Mouse (Mus musculus): Measurements from ENCODE around the gene Plod1.
"Not testable (repeated sequence)": the region's sequence is repeated elsewhere in the genome, so short reads cannot be mapped to it uniquely, and the experiment has no call there.

Plod1 gene

DNA sequence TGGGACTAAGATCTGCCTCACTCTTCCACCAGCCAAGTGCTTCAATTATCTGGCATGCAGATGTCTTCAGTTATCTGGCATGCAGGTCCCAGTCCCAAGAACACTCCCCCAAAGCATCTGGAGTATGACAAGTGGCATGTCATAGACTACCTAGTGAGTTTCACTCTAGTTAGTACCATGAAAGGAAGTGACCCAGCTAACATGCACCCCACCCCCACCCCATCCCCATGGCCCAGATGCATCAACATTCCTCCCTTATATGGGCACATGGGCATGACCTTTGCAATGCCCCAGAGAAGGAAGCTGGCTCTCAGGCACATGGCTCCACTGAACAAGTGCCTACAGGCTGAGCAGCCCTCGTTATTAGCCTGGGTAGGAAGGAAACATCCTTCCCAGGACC lies 40.2 kb downstream of the Plod1 start:
- no peak for ATAC-seq (ENCODE audit: low TSS enrichment)

DNA sequence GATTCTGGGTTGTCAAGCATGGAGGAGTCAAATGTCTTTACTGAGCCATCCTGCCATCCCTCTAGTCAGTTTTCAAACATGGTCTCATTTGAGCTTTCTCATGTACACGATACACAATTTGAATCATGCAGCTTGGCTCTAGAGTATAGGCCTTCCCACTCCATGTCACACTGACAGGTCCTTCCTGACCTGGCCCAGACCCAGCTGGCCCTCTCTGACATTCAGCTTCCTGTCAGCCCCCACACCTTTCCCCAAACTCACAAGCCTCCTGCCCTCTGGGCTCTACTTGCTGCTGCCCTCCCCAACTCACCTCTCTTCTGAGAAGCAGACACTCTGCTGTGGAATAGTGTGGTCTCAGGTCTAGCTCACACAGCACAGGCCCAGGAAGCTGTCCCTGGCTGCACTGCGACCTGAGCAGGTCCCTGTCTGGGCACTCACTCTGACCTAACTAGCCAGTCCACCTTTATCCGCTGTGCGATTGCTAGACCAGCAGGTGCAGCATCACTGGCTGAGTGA lies 40.7 kb downstream of the Plod1 start:
- no peak for ATAC-seq (ENCODE audit: low TSS enrichment)

DNA sequence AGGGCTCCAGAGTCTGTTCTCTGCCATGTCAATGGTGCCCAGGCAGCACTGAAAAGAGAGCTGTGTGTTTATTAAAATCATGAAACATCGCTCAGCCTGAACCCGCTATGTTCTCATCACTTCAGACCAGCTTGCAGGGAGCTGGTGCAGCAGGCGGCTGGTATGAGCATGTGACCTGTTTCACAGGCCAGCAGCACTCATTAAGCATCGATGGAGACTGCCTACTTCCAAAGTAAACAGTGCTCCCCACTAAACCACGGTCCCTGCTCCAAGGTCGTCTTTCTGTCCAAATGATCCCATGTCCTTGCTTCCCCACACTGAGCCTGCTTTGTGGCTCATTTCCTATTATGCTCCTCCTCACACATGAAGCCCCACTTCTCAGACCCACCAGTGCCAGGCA lies 46.2 kb downstream of the Plod1 start:
- peak; percentile 52; the same call in 1 of the 2 replicates for ATAC-seq (ENCODE audit: low TSS enrichment)

DNA sequence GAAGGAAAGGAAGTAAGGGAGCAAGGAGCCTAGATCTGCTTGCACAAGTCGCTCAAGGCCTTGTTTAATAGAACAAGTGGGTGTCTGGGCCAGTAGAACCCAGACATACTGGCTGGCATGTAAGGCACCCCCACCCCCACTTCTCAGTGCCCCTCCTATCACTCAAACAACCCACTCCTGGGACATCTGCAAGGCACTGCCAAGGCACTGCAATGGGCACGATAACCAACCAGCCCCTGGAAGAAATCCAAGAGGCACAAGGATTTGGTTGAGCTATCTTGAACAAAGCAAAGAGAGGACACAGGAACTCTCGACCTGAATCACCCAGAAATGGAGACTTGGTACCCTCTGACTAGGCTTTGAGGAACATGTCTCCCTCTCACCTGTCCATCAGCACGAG lies 48.3 kb downstream of the Plod1 start:
- ATAC-seq (ENCODE audit: low TSS enrichment): no peak

DNA sequence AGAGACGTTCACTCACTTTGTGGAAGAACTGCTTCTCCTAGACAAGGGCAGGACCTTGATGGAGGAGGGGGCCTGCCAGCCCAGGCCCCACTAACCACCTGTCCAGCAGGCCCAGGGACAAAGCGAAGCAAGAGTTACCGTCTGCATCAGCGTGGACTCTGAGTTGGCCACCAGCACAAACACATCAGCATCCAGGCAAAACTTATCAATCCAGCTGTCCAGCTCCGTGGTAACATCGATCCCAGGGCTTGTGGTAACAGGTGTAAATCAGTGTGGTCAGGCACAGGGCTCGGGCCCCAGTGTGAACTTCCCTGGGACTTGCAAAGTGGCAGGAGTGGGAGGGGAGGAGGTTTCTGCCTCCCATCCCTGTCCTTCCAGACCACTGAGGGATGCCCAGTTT lies 49.3 kb downstream of the Plod1 start:
- no peak for ATAC-seq (ENCODE audit: low TSS enrichment)

DNA sequence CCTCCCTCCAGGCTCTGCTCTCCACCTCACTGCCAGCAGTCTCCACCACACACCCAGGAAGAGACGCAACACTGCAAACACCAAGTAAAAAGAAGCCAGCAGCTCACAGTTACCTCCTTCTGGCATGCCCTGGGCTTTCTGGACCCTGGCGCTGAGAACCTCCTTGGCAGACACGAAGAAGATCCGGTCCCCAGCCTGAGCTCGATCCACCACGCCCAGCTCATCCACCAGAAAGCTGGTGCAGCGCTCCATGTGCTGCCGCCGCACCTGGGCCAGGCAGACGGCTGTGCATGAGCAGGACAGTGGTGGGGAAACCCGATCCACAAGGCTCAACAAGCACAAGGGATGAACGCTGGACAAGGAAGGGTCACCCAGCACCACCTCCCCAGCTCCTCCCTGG lies 50.4 kb downstream of the Plod1 start:
- ATAC-seq (ENCODE audit: low TSS enrichment): no peak

DNA sequence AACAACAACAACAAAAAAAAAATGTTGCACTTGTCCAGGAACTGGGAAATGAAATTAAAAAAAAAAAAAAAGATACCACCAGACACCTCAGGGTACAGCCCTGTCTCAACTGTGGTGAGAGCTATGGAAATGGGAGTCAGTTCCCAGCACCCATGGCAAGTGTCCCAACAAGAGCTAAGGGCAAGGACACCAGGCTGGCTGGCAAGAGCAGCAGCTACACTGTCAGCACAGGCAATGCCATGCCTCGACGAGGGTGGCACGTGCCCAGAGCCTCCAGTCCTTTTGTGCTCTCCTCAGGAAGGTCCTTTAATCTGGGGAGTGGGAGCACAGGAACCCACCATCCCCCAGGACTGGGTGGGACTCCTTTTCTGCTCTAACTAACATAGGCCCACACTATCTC lies 52.4 kb downstream of the Plod1 start:
- no peak for ATAC-seq (ENCODE audit: low TSS enrichment)

DNA sequence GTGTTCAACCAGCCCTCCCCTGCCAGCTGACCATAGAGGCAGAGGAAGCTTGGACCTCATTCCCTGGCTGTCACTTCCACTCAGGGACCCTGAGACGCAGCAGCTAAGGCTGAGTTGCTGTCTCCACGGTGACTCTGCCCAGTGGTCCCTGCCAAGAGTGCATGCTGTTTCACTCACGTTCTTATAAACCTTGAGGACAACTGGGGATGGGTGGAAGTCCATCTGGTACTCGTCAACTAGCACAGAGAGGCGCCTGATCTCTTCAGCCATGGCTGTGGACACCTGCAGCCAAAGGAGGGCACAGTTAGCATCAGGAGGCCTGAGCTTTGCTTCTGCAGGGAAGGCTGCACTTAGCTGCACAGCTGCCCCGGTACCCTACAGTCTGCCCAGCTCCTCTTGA lies 53.5 kb downstream of the Plod1 start:
- no peak for ATAC-seq (ENCODE audit: low TSS enrichment)

DNA sequence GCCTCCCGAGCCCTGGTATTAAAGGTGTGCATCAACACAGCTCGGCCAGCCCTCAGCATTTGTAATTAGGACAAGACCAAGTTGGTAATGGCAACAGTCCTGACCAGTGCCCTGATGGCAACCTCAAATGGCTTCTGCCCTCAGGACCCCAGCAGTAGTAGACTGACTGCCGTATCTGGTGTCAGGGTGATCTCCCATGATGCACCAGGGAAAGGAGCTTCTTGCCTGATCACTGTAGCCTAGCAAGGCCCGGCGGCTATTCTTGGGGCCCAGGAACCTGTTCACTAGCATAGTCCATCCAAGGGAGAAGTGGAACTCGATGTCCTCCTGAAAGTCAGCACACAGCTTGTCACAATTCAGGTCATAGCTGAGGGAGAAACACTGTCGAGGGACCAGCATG lies 54.8 kb downstream of the Plod1 start:
- ATAC-seq (ENCODE audit: low TSS enrichment): no peak

DNA sequence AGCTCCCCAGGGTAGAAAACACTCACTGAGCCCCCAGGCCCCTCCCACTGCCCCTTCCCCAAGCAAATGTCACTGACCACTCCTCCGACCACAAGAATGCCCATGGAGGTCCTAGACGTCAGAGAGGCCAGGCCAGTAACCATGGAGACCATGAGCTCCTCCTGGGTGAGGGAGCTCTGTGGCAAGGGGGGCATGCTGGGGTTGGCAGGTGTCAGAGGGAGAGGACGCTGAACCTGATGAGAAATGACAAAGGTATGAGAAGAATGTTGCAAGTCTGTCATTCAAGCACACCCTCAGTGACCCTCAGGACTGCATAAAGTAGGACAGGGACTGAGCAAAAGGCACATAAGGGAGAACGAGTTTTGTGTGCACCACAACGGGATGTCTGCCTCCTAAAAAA lies 56.7 kb downstream of the Plod1 start:
- ATAC-seq (ENCODE audit: low TSS enrichment): no peak

DNA sequence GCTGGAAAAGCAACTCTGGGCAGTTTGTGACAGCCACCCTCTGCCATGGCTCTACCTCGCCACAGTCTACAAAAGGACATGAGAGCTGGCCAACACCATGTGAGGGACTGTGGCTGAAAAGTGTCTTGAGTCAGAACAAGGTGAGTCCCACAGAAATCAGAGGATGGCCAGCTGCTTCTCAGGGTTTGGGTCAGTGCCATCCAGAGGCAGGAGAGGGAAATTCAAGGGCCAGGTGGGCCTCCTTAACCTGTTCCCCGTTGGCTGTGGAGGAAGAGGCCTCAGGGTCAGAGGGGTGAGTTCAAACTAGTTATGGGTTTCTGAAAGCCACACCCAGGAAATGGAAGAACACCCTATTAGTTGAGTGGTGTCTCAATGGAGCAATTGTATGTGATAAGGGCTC lies 57.1 kb downstream of the Plod1 start:
- ATAC-seq (ENCODE audit: low TSS enrichment): no peak

DNA sequence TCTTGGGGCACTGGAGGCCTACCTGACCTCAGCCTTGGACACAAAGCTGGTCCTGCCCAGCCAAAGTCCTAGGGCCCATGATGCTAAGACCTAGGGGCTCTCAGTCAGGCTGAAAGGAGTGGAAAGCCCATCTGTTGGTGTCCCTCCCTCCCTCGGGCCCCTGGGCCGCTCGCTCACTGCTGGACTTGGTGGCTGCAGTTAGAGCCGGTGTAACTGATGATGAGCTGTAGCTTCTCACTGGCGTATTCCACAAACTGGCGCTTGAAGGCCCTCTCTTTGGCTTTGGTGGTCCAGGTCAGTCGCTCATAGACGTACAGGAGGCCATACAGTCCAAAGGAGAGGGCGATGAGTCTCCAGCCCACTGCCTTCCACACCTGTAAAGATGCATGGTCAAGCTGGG lies 58.0 kb downstream of the Plod1 start:
- no peak for ATAC-seq (ENCODE audit: low TSS enrichment)

DNA sequence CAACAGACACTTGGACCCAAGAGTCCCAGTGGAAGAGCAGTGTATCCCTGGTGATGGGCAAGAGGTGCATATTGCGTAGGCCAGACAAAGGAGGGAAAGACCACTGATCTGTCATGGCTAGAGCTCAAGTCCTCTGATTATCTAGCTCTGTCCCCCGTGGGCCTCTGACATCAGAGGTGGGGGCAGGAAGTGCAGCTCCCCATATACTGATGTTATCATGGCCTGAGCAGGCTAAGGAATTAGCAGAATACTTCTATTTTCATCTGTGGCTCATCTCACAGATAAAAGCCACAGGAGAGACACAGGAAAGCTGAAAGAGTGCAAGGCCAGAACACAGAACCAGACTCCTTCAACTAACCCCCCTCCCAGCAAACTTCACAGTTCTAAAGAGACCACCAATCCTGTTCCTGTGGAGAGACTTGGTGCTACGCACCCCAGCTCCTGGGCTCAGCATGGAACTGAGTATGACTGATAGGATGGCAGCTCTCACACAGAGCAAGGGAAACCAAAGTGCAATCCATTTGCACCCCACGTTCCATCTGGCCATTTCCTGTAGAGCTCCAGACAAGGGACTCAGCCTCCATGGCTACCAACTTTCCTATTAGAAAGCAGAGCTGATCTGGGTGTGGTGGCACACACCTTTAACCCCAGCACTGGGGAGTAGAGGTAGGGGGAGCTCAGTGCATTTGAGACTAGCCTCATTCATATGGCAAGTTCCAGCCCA lies 60.6 kb downstream of the Plod1 start:
- ATAC-seq (ENCODE audit: low TSS enrichment): no peak

DNA sequence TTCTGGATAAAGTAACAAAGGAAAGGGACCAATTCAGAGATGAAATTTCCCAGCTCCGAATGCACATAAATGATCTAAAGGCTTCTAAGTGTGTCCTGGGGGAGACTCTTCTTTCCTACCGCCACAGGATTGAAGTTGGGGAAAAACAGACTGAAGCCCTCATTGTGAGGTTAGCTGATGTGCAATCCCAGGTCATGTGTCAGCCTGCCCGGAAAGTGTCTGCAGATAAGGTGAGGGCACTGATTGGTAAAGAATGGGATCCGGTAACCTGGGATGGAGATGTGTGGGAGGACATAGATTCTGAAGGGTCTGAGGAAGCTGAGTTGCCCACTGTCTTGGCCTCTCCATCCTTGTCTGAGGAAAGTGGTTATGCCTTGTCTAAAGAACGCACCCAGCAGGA lies 67.3 kb downstream of the Plod1 start:
- no peak for ATAC-seq (ENCODE audit: low TSS enrichment)

DNA sequence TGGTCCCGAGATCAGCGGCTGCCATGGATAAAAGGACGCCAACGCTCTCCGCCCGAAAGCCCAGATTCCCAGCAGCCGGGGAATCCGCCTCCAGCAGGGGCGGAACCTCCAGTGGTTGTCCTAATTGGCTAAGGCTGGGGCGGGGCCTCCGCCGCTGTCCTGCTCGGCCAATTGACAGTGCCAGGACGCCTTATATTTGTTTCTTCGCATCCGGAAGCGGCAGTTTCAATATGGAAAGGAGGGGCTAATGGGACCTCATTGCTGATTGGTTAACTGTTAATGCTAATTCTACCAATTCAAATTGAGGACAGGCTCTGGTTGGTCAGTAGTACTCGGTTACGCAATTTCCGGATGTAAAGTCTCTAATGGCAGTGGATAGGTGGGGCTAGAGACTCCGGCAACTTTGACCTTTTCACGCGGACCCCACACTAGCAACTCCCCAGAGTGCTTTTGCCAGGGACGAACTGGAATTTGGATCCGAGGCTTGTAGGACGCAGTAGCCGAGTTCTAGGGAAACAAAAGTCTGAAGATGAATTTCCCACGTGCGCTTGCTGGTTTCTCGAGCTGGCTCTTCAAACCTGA lies 68.0 kb downstream of the Plod1 start, which contains the start of the genes Miip and Fv1:
Gene Miip (minus strand): TSS at position 367 of the 582 bp plus-strand sequence.
Gene Fv1 (plus strand): TSS at position 530 of the 582 bp plus-strand sequence.
- peak; percentile 97 for ATAC-seq (ENCODE audit: low TSS enrichment)

DNA sequence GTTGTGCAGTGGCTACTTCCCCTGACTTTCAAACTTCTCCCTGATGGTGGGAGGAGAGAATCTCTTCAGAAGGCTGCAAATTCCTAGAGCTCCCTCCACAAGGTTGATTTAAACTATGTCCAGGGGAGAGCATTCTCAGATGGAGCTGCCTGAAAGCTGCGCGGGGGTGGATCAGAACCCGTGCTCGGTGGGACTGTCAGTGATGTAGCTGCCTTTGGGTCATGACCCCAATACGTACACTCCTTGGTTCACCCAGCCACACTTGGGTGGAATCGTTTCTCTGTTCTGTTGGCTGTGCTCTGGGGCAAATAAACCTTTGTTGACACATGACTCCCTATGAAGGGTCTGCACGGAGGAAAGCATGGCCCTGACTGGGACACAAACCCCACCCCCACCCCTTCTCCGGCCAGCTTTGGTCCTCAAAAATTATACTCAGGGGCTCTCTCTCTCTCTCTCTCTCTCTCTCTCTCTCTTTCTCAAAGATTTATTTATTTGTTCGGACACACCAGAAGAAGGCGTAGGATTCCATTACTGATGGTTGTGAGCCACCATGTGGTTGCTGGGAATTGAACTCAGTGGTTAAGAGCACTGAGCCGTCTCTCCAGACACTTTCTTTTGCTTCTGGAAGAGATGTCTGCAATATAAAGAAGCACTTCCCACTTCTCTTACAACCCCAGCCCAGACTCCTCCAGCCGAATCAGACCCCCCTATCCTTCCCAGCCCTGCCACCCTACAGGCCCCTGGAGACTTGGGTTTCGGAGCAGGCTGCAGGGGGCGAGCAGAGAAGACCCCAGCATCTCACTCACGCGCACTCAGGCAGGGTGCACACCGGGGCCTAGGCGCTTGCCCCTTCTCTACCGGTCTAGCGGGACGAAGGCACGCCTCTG lies 68.8 kb downstream of the Plod1 start:
- ATAC-seq (ENCODE audit: low TSS enrichment): no peak; the same call in 1 of the 2 replicates

DNA sequence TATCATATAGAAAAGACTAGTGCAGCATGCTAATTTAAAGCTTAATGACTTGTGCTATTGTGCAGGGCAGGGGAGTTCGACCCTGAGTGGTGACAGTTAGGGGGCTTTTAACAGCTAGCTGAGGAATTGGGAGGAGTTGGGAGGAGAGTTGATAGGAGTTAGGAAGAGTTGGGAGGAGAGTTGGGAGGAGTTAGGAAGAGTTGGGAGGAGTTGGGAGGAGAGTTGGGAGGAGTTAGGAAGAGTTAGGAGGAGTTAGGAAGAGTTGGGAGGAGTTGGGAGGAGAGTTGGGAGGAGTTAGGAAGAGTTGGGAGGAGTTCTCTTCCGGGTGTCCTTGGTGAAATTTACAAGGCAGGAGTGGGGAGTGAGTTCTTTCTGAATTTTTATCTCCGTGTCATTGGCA lies 69.8 kb downstream of the Plod1 start:
- not testable (repeated sequence) for ATAC-seq (ENCODE audit: low TSS enrichment)

DNA sequence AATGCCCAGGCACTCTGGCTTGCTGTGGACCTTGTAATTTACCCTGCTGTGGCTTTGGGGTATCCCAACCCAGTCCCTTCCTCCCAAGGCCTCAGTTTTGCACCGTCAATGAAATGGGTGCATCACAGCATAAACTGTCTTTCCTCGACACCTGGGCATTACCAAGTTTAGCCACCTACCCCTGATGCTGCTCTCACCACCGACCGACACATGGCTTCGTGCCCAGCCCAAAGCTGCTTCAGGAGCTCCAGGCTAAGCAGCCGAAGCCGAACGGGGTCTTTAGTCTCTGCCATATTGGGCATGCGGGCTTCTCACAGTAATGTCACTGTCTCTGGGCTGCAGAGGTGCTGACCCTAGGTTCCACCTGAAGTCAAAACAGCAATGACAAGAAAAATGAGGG lies 70.5 kb downstream of the Plod1 start:
- ATAC-seq (ENCODE audit: low TSS enrichment): no peak

DNA sequence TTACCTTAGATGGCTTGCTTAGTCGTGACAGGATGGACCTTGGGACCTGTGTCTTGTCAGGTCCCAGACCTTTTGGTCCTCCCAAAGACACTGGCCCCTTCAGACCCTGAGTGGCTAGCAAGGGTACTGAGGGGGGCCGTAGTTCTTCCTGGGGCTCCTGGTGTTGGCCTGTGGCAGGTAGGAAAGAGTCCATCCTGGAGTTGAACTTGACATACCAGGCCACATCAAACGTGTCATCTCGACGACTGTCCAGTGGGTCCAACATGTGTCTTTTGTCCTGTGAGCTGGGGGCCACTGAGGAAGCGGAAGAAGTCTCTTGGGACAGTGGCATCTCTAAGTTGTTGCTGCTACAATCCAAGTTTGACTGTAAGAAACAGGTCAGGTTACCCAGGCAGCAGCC lies 70.9 kb downstream of the Plod1 start:
- ATAC-seq (ENCODE audit: low TSS enrichment): no peak

DNA sequence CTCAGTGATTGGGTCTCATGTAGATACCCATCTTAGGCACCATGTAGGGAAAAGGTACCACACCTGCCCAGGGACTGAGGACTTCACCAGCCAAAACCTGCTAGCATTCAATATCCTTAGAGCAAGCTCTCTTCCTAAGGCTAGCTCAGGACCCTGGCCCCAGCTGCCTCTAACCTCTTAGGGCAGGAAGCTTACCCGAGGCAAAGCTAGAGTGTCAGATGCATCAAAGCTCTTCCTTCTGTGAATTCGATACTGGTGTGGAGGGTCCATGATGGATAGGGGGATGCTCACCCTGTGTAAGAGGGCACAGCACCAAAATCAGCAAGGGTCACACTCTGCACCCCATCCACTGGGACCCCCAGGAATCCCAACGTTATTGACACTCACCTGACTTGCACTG lies 74.5 kb downstream of the Plod1 start:
- no peak for ATAC-seq (ENCODE audit: low TSS enrichment)
